Mouse (Mus musculus) limb, embryonic 11.5 days (tissue): ENCODE measurements around the gene Brf1. TPM values are rescaled to one million over a fixed set of nuclear protein-coding genes. Genes with fewer than 3 reads are reported as not detected.

ENCODE experiments used
- ATAC-seq: fragments of 200-750 bp; cut with Nextera tagmentation; 2 replicates; pipeline ENCODE4 v1.8.0; 2017; ENCODE audit warnings: low read depth; ENCODE audit not compliant: insufficient number of reproducible peaks, low FRiP score, low TSS enrichment
- DNase-seq: peaks from one replicate; pipeline ENCODE4 v3.0.0-alpha.2; 2015; ENCODE audit warnings: low spot score
- H3K27ac ChIP-seq: fragments of 300-500 bp; sonication (generic); replicated peaks from 2 replicates; pipeline ENCODE4 v1.5.1; 2014; ENCODE audit warnings: low read depth, mild to moderate bottlenecking, low read length
- H3K27me3 ChIP-seq: fragments of 300-500 bp; sonication (generic); 2 replicates; pipeline ENCODE4 v1.6.1; 2014; ENCODE audit warnings: mild to moderate bottlenecking, low read length, mixed read lengths; ENCODE audit not compliant: control insufficient read depth, insufficient read depth
- H3K36me3 ChIP-seq: fragments of 300-500 bp; sonication (generic); 2 replicates; pipeline ENCODE4 v1.6.1; 2014; ENCODE audit warnings: mild to moderate bottlenecking, low read length, moderate library complexity, mixed read lengths; ENCODE audit not compliant: control insufficient read depth, insufficient read depth
- H3K4me1 ChIP-seq: fragments of 300-500 bp; sonication (generic); 2 replicates; pipeline ENCODE4 v1.6.1; 2014; ENCODE audit warnings: low read length, mixed read lengths; ENCODE audit not compliant: control insufficient read depth, insufficient read depth
- H3K4me2 ChIP-seq: fragments of 300-500 bp; sonication (generic); 2 replicates; pipeline ENCODE4 v1.6.1; 2014; ENCODE audit warnings: low read depth, mild to moderate bottlenecking, moderate library complexity; ENCODE audit not compliant: severe bottlenecking
- H3K4me3 ChIP-seq: fragments of 300-500 bp; sonication (generic); 2 replicates; pipeline ENCODE4 v1.5.1; 2014; ENCODE audit warnings: low read depth, low read length
- H3K9ac ChIP-seq: fragments of 300-500 bp; sonication (generic); 2 replicates; pipeline ENCODE4 v1.6.1; 2014; ENCODE audit warnings: mild to moderate bottlenecking, low read length
- H3K9me3 ChIP-seq: fragments of 300-500 bp; sonication (generic); 2 replicates; pipeline ENCODE4 v1.6.1; 2016; ENCODE audit warnings: low read length; ENCODE audit not compliant: control insufficient read depth
- WGBS: fragments of 180-500 bp; shearing (Covaris S2); extraction: QIAGEN DNeasy Blood & Tissue Kit; methylation state at CpG from one replicate; pipeline ENCODE4 v1.1.7; 2014; 5-methylcytosine and 5-hydroxymethylcytosine counted together
- polyA plus RNA-seq: library from polyadenylated mRNA; unstranded; fragments of >200 nt; fragmentation: Nextera tagmentation; extraction: Ambion mirVana; gene quantifications from 2 replicates; pipeline ENCODE4 v1.2.1, GENCODE M21; 2014

Brf1 gene
- polyA plus RNA-seq, 1 experiment from 2014 or later: 58.8 TPM

DNA sequence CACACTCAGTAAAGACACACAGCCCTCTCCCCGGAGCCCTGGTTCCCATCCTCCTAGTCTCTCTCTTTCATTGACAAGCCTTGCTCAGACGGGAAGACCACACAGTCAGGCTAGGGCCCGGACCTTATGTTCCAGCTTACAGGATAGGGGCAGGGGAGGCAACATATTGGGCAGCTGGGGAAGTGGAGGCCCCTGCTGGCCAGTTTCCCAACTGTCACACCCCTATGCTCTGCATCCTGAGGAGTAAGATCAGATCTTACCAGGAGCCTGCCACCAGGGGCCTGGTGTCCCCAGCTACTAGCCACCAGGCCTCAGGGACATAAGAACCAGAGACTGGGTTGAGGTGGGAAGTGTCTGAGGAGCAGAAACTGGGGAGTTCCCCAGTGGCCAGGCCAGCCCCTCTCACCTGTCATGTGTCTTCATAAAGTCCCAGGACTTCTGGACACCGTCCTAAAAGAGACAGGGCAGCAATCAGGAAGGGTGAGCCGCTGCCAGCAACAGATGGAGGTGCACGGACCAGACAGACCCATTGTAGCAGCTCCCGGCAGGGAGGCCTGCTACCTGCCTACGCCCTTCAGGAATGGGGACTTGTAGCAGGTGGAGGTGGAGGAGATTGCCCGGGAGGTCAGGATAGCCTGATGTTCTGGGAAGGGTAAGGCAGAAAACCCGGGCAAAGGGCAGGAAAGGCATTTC lies 61.5 kb downstream of the Brf1 start:
- H3K9ac ChIP-seq: no peak overlapping the region
- no peaks in the 10 kb centered on the region for H3K36me3 ChIP-seq
- H3K4me2 ChIP-seq: no peak overlapping the region
- ATAC-seq (peak; percentile 24; the same call in 1 of the 2 replicates), DNase-seq (peak; percentile 75)
- no peak overlapping the region for H3K4me3 ChIP-seq
- H3K27me3 ChIP-seq: no peaks in the 10 kb centered on the region
- peaks cover 14% of the 10 kb centered on the region for H3K4me1 ChIP-seq
- no peak overlapping the region for H3K27ac ChIP-seq
- 52% methylated on average over 10 of the region's 10 CpGs for WGBS
- H3K9me3 ChIP-seq: no peaks in the 10 kb centered on the region

GRCm38 (mm10) chr12:112938366-112938765 lies 62.1 kb downstream of the Brf1 start:
- ATAC-seq (no peak), DNase-seq (no peak)
- H3K9ac ChIP-seq: no peak overlapping the region
- no peaks in the 10 kb centered on the region for H3K27me3 ChIP-seq
- H3K36me3 ChIP-seq: no peaks in the 10 kb centered on the region
- WGBS: 75% methylated on average over 10 of the region's 10 CpGs
- H3K4me2 ChIP-seq: no peak overlapping the region
- H3K9me3 ChIP-seq: no peaks in the 10 kb centered on the region
- no peak overlapping the region for H3K27ac ChIP-seq
- peaks cover 14% of the 10 kb centered on the region for H3K4me1 ChIP-seq
- no peak overlapping the region for H3K4me3 ChIP-seq

DNA sequence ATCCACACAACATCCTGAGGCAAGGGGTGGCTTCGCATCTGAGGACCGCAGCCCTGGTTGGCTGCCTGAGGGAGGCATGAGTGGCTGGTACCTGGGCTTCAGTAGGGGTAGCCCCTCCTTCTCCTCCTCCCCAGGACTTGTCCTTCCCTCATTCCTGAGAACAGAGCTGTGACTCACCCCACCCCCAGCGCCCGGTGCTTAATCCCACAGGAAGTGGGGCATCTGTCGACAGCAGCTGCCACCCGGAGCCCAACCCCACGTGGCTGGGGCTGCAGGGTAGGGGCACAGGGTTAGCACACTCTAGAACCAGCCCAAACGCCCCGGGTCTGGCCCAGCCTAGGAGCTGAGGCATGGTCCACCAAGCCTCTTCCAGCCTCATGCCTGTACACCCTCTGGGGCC lies 62.6 kb downstream of the Brf1 start:
- DNase-seq (no peak), ATAC-seq (peak; percentile 31)
- H3K27ac ChIP-seq: no peak overlapping the region
- no peak overlapping the region for H3K9ac ChIP-seq
- peaks cover 14% of the 10 kb centered on the region for H3K4me1 ChIP-seq
- H3K36me3 ChIP-seq: no peaks in the 10 kb centered on the region
- 31% methylated on average over 9 of the region's 9 CpGs for WGBS
- H3K9me3 ChIP-seq: no peaks in the 10 kb centered on the region
- no peak overlapping the region for H3K4me2 ChIP-seq
- H3K4me3 ChIP-seq: no peak overlapping the region
- no peaks in the 10 kb centered on the region for H3K27me3 ChIP-seq

DNA sequence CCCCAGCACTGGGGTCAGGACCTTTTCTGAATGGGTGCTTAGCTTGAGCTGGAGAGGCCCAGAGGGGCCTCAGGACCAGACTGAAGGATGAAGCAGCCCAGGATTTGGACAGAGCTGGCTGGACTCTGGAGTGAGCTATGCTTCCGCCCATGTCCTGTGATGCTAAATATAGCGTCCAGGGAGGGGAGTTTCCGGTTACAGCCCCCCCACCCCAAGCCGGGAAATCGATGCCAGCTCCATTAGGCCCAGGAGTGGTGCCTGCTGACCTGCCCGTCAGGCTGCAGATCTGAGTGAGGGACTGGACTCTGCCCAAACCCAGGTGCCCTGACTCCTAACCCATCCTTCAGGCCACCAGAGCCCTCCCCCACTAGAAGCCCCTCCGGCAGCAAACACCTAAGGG lies 67.9 kb downstream of the Brf1 start:
- DNase-seq: no peak
- Histone ChIP-seq H3K36me3 (no peaks in the 10 kb centered on the region), H3K27ac (no peak overlapping the region), H3K9ac (no peak overlapping the region), H3K4me1 (peaks cover 28% of the 10 kb centered on the region), H3K4me3 (no peak overlapping the region), H3K27me3 (peaks cover 39% of the 10 kb centered on the region), H3K9me3 (no peaks in the 10 kb centered on the region), H3K4me2 (no peak overlapping the region)
- WGBS: 36% methylated on average over 7 of the region's 7 CpGs
- no peak for ATAC-seq

- no peak within 1 kb of the TSS for H3K27ac ChIP-seq
- WGBS: under 1% methylated on average over 76 of the region's 85 CpGs
- no peaks in the 10 kb centered on the region for H3K9me3 ChIP-seq
- peak within 1 kb of the TSS; percentile 45 for H3K4me3 ChIP-seq
- H3K27me3 ChIP-seq: peaks cover 49% of the 10 kb centered on the region
- H3K9ac ChIP-seq: peak within 1 kb of the TSS; percentile 37
- peaks cover 31% of the 10 kb centered on the region for H3K4me1 ChIP-seq
- H3K36me3 ChIP-seq: no peaks in the 10 kb centered on the region
- DNase-seq: peak; percentile 70
- ATAC-seq: peak; percentile 31
- H3K4me2 ChIP-seq: peak within 1 kb of the TSS; percentile 95
Observed at GRCm38 (mm10) chr12:112929562-112930352, 70.7 kb downstream of the Brf1 start, which contains the start of gene Jag2. Gene Jag2, minus strand, starts transcription at chr12:112929776.

DNA sequence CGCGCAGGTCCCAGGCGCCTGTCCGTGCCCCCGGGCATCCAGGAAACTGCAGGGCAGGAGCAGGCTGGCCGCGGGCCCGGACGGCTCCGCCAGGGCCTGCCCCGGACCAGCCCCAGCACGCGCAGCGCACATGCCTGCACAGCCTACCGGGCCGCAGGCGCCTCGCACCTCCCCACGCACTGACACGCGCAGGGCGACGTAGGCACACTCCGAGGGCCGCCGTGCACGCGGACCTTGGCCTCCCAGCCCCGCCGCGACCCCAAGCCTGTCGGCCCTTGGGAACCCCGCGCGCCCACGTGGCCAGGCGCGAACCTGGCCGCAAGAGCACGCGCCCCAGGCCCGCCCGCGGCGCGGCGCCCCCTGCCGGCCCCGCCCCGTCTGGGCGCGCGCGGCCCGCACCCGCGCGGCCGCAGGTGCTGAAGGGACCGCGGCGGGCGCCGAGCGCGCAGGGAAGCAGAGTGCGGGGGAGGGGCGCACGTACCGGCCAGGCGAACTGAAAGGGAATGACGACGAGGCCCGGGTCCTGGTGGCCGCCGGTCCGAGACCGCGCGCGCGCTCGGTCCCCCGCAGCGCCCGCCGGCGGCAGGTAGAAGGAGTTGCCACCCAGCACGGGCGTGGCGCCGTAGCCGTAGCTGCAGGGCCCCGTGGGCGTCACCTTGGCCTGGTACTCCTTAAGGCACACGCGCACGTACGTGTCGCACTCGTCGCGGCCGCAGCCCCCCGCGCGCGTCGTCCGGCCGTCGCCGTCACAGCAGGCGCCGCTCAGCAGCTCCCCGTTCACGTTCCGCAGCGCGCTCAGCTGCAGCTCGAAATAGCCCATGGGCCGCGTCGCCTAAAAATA lies 71.9 kb downstream of the Brf1 start:
- WGBS: 2% methylated on average over 103 of the region's 124 CpGs
- DNase-seq: peak; percentile 59
- H3K36me3 ChIP-seq: no peaks in the 10 kb centered on the region
- H3K9me3 ChIP-seq: no peaks in the 10 kb centered on the region
- no peak overlapping the region for H3K27ac ChIP-seq
- ATAC-seq: no peak
- 0 out of 2 replicates have a peak overlapping the region, but pooled peaks have one; percentile 7 for H3K9ac ChIP-seq
- H3K27me3 ChIP-seq: peaks cover 51% of the 10 kb centered on the region
- peak overlapping the region; percentile 45 for H3K4me3 ChIP-seq
- H3K4me2 ChIP-seq: peak overlapping the region; percentile 95
- H3K4me1 ChIP-seq: peaks cover 31% of the 10 kb centered on the region

GRCm38 (mm10) chr12:112927265-112927664 lies 73.2 kb downstream of the Brf1 start:
- peak overlapping the region; percentile 28; the same call in 1 of the 2 replicates for H3K4me2 ChIP-seq
- no peak for DNase-seq
- 66% methylated on average over 14 of the region's 14 CpGs for WGBS
- no peaks in the 10 kb centered on the region for H3K9me3 ChIP-seq
- ATAC-seq: no peak
- peaks cover 51% of the 10 kb centered on the region for H3K27me3 ChIP-seq
- H3K4me3 ChIP-seq: no peak overlapping the region
- H3K9ac ChIP-seq: no peak overlapping the region
- peaks cover 25% of the 10 kb centered on the region for H3K4me1 ChIP-seq
- no peaks in the 10 kb centered on the region for H3K36me3 ChIP-seq
- no peak overlapping the region for H3K27ac ChIP-seq

GRCm38 (mm10) chr12:112925950-112926349 lies 74.6 kb downstream of the Brf1 start:
- no peaks in the 10 kb centered on the region for H3K36me3 ChIP-seq
- no peak overlapping the region for H3K4me2 ChIP-seq
- WGBS: 83% methylated on average over 6 of the region's 6 CpGs
- no peak overlapping the region for H3K4me3 ChIP-seq
- ATAC-seq: no peak
- no peaks in the 10 kb centered on the region for H3K9me3 ChIP-seq
- H3K27me3 ChIP-seq: peaks cover 43% of the 10 kb centered on the region
- no peak for DNase-seq
- peaks cover 25% of the 10 kb centered on the region for H3K4me1 ChIP-seq
- no peak overlapping the region for H3K27ac ChIP-seq
- H3K9ac ChIP-seq: no peak overlapping the region
